Mouse (Mus musculus): ENCODE measurements around the gene Ina. TPM values are rescaled to one million over a fixed set of nuclear protein-coding genes. Genes with fewer than 3 reads are reported as not detected.
"Not testable (repeated sequence)": the region's sequence is repeated elsewhere in the genome, so short reads cannot be mapped to it uniquely, and the experiment has no call there.

Gene Ina
- total RNA-seq (2021) = 100 to 1,000 TPM; 208 to 220 TPM
- long read RNA-seq, experiment 1, transcript Ina-201 (3 exons, 3,240 nt) = major isoform, 327 of 342 reads
- long read RNA-seq, experiment 1, partial matches to known transcripts = 12 of 342 reads
- long read RNA-seq, experiment 1, other reads (novel, unspliced or antisense) = 3 of 342 reads
- long read RNA-seq, experiment 2, transcript Ina-201 (3 exons, 3,240 nt) = major isoform, 203 of 220 reads
- long read RNA-seq, experiment 2, partial matches to known transcripts = 1 of 220 reads
- long read RNA-seq, experiment 2, other reads (novel, unspliced or antisense) = 16 of 220 reads

GRCm38 (mm10) chr19:47014447-47015381 is at the start of gene Ina, which contains the start of gene Nt5c2:
Gene Ina (plus strand): TSS chr19:47014698.
Gene Nt5c2 (minus strand): TSS chr19:47015153.
- DNase-seq (ENCODE audit: low spot score in 2 of 2) = peak; percentile 74 to 80

GRCm38 (mm10) chr19:46965496-46965895 is 49.0 kb upstream of the Ina start:
- DNase-seq (ENCODE audit: low spot score in 2 of 2) = no peak

GRCm38 (mm10) chr19:46966330-46966729 is 48.2 kb upstream of the Ina start:
- DNase-seq (ENCODE audit: low spot score in 2 of 2) = no peak

GRCm38 (mm10) chr19:46967861-46968260 is 46.6 kb upstream of the Ina start:
- no peak for DNase-seq (ENCODE audit: low spot score in 2 of 2)

- no peak for DNase-seq (ENCODE audit: low spot score in 2 of 2)
Measured at GRCm38 (mm10) chr19:46968833-46969232, 45.7 kb upstream of the Ina start.

GRCm38 (mm10) chr19:46969286-46969985 is 45.1 kb upstream of the Ina start:
- no peak for DNase-seq (ENCODE audit: low spot score in 2 of 2)

GRCm38 (mm10) chr19:46970121-46970729 is 44.3 kb upstream of the Ina start:
- no peak for DNase-seq (ENCODE audit: low spot score in 2 of 2)

GRCm38 (mm10) chr19:46971051-46971689 is 43.3 kb upstream of the Ina start:
- no peak for DNase-seq (ENCODE audit: low spot score in 2 of 2)

GRCm38 (mm10) chr19:46971712-46972111 is 42.8 kb upstream of the Ina start:
- DNase-seq (ENCODE audit: low spot score in 2 of 2) = no peak

GRCm38 (mm10) chr19:46972159-46972558 is 42.3 kb upstream of the Ina start:
- DNase-seq (ENCODE audit: low spot score in 2 of 2) = no peak

GRCm38 (mm10) chr19:46975565-46975964 is 38.9 kb upstream of the Ina start:
- DNase-seq (ENCODE audit: low spot score in 2 of 2) = no peak

GRCm38 (mm10) chr19:46975997-46976396 is 38.5 kb upstream of the Ina start:
- DNase-seq (ENCODE audit: low spot score in 2 of 2) = no peak

- no peak for DNase-seq (ENCODE audit: low spot score in 2 of 2)
Measured at GRCm38 (mm10) chr19:46976743-46977142, 37.8 kb upstream of the Ina start.

- DNase-seq (ENCODE audit: low spot score in 2 of 2) = no peak
Measured at GRCm38 (mm10) chr19:46977460-46977859, 37.0 kb upstream of the Ina start.

GRCm38 (mm10) chr19:46978069-46978468 is 36.4 kb upstream of the Ina start:
- DNase-seq (ENCODE audit: low spot score in 2 of 2) = not testable (repeated sequence)

- DNase-seq (ENCODE audit: low spot score in 2 of 2) = no peak
Measured at GRCm38 (mm10) chr19:46978920-46979780, 35.3 kb upstream of the Ina start.

GRCm38 (mm10) chr19:46979781-46980105 is 34.8 kb upstream of the Ina start:
- DNase-seq (ENCODE audit: low spot score in 2 of 2) = no peak

- DNase-seq (ENCODE audit: low spot score in 2 of 2) = no peak
Measured at GRCm38 (mm10) chr19:46981462-46981861, 33.0 kb upstream of the Ina start.

- DNase-seq (ENCODE audit: low spot score in 2 of 2) = no peak
Measured at GRCm38 (mm10) chr19:46983352-46983965, 31.0 kb upstream of the Ina start.

All from left cerebral cortex, adult 18-20 months (tissue).